Mouse (Mus musculus) stomach, embryonic 15.5 days (tissue): ENCODE measurements around the gene Akap9. TPM values are rescaled to one million over a fixed set of nuclear protein-coding genes. Genes with fewer than 3 reads are reported as not detected.
"Not testable (repeated sequence)": the region's sequence is repeated elsewhere in the genome, so short reads cannot be mapped to it uniquely, and the experiment has no call there.

Experiments
- ATAC-seq: fragments of 200-750 bp; cut with Nextera tagmentation; 2 replicates; pipeline ENCODE4 v1.8.0; 2017; ENCODE audit warnings: low read depth, moderate number of reproducible peaks, moderate TSS enrichment; ENCODE audit not compliant: insufficient read depth, low FRiP score
- H3K27ac ChIP-seq: fragments of 300-500 bp; sonication (generic); 2 replicates; pipeline ENCODE4 v1.5.1; 2015; ENCODE audit warnings: mild to moderate bottlenecking, inconsistent platforms
- H3K27me3 ChIP-seq: fragments of 300-500 bp; sonication (generic); replicated peaks from 2 replicates; pipeline ENCODE4 v1.6.1; 2015; ENCODE audit warnings: inconsistent platforms
- H3K36me3 ChIP-seq: fragments of 300-500 bp; sonication (generic); 2 replicates; pipeline ENCODE4 v1.6.1; 2015; ENCODE audit warnings: inconsistent platforms
- H3K4me1 ChIP-seq: fragments of 300-500 bp; sonication (generic); 2 replicates; pipeline ENCODE4 v1.6.1; 2015; ENCODE audit warnings: inconsistent platforms
- H3K4me2 ChIP-seq: fragments of 300-500 bp; sonication (generic); 2 replicates; pipeline ENCODE4 v1.6.1; 2015; ENCODE audit warnings: mild to moderate bottlenecking, inconsistent platforms
- H3K4me3 ChIP-seq: fragments of 300-500 bp; sonication (generic); replicated peaks from 2 replicates; pipeline ENCODE4 v1.5.1; 2015; ENCODE audit warnings: inconsistent platforms
- H3K9ac ChIP-seq: fragments of 300-500 bp; sonication (generic); 2 replicates; pipeline ENCODE4 v1.6.1; 2015; ENCODE audit warnings: inconsistent platforms
- H3K9me3 ChIP-seq: fragments of 300-500 bp; sonication (generic); 2 replicates; pipeline ENCODE4 v1.6.1; 2016; ENCODE audit warnings: inconsistent platforms
- WGBS: fragments of 180-500 bp; shearing (Covaris S2); methylation state at CpG from one replicate; pipeline ENCODE4 v1.1.7; 2015; 5-methylcytosine and 5-hydroxymethylcytosine counted together
- polyA plus RNA-seq: library from polyadenylated mRNA; unstranded; fragments of >200 nt; fragmentation: Nextera tagmentation; extraction: Ambion mirVana; gene quantifications from 2 replicates; pipeline ENCODE4 v1.2.1, GENCODE M21; 2015

Akap9 gene
- polyA plus RNA-seq, 1 experiment from 2014 or later = 154 TPM

DNA sequence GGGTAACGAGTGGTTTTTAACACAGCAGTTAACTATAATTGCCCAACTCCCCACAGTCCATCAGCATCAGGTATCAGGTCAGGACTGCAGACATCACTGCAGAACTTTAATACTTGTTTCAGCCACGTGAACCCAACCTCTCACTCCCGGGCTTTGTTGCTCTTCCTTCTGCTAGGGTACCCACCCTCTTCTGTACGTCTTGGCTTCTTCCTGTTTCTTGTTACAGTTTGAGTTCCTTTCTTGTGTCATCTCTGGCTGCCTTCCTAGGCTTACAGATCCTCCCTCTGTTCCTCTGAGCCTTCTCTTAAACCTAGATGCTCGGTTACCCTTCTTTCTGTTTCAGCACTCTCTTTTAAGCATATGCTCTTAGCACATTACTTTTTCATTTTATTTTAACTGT is 45.9 kb downstream of the Akap9 start:
- 0 out of 2 replicates have a peak, but pooled peaks cover 14% of the 10 kb centered on the region for H3K36me3 ChIP-seq
- 80% methylated on average over 5 of the region's 5 CpGs for WGBS
- no peaks in the 10 kb centered on the region for H3K27me3 ChIP-seq
- H3K4me1 ChIP-seq = no peaks in the 10 kb centered on the region
- H3K4me3 ChIP-seq = no peak overlapping the region
- no peak for ATAC-seq
- H3K27ac ChIP-seq = no peak overlapping the region
- H3K9me3 ChIP-seq = no peaks in the 10 kb centered on the region
- H3K9ac ChIP-seq = no peak overlapping the region
- no peak overlapping the region for H3K4me2 ChIP-seq

DNA sequence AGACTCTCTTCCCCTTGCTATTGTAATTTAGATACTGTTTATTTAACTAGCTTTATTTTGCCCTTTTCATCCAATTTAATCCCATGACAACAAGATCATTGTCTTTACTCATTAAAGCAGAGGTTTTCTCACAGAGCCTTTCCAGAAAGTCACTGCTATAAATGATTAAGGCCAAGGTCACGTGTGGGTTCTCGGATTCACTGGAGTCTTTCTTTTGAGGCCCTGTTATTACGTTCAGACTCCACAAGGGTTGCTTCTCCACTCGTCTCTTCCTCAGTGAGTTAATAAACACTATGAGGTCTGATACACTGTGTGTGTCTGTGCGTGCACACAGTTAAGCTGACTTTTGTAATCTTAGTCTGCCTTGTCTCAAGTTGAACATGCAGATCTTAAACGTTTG is 47.0 kb downstream of the Akap9 start:
- WGBS = 80% methylated on average over 6 of the region's 6 CpGs
- H3K9me3 ChIP-seq = no peaks in the 10 kb centered on the region
- ATAC-seq = no peak

DNA sequence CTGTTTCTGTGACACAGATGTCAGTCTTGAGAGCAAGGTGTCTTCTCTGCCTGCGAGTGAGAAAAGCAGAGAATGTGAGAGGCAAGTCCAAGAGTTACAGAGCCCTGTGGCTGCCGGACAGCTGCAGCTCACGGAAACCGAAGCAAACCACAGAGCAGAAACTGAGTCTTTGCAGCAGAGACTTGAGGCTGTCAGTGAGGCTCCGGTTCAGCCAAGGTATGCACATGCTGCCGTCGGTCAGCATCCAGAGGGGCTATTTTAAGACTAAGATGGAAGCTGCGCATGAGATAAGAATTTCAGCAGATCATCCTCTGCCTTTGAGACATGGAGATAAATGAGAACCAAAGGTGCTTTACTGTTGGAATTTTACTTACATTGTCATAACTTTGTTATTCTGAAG is 48.3 kb downstream of the Akap9 start:
- H3K9ac ChIP-seq = no peak overlapping the region
- H3K27me3 ChIP-seq = no peaks in the 10 kb centered on the region
- ATAC-seq = no peak
- H3K4me2 ChIP-seq = no peak overlapping the region
- no peaks in the 10 kb centered on the region for H3K9me3 ChIP-seq
- no peak overlapping the region for H3K27ac ChIP-seq
- no peaks in the 10 kb centered on the region for H3K4me1 ChIP-seq
- 91% methylated on average over 8 of the region's 8 CpGs for WGBS
- no peak overlapping the region for H3K4me3 ChIP-seq
- peaks cover 12% of the 10 kb centered on the region; the same call in 1 of the 2 replicates for H3K36me3 ChIP-seq

More for the DNA sequence above, 47.0 kb downstream of the Akap9 start:
- no peak overlapping the region for H3K9ac ChIP-seq
- H3K27ac ChIP-seq = no peak overlapping the region
- no peaks in the 10 kb centered on the region for H3K27me3 ChIP-seq
- no peaks in the 10 kb centered on the region for H3K4me1 ChIP-seq
- no peak overlapping the region for H3K4me3 ChIP-seq
- H3K4me2 ChIP-seq = no peak overlapping the region
- peaks cover 14% of the 10 kb centered on the region; the same call in 1 of the 2 replicates for H3K36me3 ChIP-seq

DNA sequence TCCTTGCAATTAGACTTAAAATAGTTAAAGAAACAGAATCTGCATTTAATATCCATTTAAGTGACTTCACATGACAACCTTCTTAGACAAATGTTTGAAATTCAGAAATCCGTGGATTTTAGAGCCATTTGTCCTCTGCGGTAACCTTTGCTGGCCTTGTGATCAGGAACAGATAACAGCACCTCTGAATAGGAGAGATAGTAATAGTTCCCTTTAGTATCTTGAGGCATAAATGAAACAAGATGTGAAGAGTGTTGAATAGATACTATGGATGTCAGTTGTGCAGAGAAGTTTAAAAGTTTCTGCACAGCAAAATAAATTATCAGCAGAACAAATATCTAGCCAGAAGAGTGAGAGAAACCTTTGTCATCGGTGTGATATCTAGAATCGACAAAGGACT is 50.0 kb downstream of the Akap9 start:
- H3K36me3 ChIP-seq = peaks cover 12% of the 10 kb centered on the region; the same call in 1 of the 2 replicates
- no peak overlapping the region for H3K27ac ChIP-seq
- WGBS = 93% methylated on average over 4 of the region's 4 CpGs

DNA sequence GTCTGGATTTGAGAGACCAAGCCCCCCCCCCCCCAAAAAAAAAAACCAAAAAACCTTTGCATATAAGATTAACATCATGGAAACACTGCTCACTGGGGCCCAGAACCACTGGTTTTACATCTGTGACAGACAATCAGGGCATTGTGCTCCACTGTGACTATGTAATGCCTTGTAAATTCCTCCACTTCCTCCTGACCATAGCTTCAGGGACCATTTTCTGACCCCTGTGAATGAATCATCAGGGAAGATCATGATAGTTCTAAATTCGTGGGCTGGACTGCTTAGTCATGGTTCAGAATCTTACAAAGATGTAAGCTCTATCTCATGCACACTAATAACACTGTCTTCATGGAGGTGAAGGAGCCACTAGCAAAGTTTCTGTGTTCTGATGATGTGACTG is 61.8 kb downstream of the Akap9 start:
- no peak overlapping the region for H3K4me3 ChIP-seq
- H3K27ac ChIP-seq = no peak overlapping the region
- no peaks in the 10 kb centered on the region for H3K9me3 ChIP-seq
- no peak overlapping the region for H3K4me2 ChIP-seq
- no peak for ATAC-seq
- no peaks in the 10 kb centered on the region for H3K4me1 ChIP-seq
- peaks cover 14% of the 10 kb centered on the region; the same call in 1 of the 2 replicates for H3K36me3 ChIP-seq
- no peaks in the 10 kb centered on the region for H3K27me3 ChIP-seq
- WGBS = 74% methylated on average over 1 of the region's 1 CpGs
- no peak overlapping the region for H3K9ac ChIP-seq

More for the DNA sequence above, 50.0 kb downstream of the Akap9 start:
- H3K4me2 ChIP-seq = no peak overlapping the region
- H3K9me3 ChIP-seq = no peaks in the 10 kb centered on the region
- no peaks in the 10 kb centered on the region for H3K27me3 ChIP-seq
- H3K9ac ChIP-seq = no peak overlapping the region
- H3K4me1 ChIP-seq = no peaks in the 10 kb centered on the region
- no peak for ATAC-seq
- H3K4me3 ChIP-seq = no peak overlapping the region

DNA sequence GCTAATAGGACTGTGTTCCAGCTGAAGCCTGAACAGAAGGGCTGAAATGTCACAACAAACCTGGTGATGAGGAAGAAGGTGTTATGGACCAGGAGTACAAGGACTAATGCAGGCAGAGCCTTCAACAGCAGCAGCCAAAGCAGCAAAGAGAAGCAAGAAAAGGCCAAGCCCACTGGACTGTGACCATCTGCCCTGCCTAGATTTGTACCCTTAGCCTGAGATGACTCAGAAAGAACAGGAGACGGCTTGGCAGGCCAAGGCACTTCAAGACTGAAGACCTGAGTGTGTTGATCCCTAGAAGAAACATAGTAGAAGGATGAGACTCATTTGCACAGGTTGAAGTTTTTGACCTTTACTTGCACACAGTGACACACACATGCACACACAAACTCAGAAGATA is 62.6 kb downstream of the Akap9 start:
- Histone ChIP-seq H3K27me3 (no peaks in the 10 kb centered on the region), H3K9me3 (no peaks in the 10 kb centered on the region), H3K9ac (no peak overlapping the region), H3K4me2 (no peak overlapping the region), H3K4me1 (no peaks in the 10 kb centered on the region), H3K4me3 (no peak overlapping the region), H3K27ac (no peak overlapping the region), H3K36me3 (peaks cover 14% of the 10 kb centered on the region; the same call in 1 of the 2 replicates)
- no peak for ATAC-seq
- 88% methylated on average over 1 of the region's 1 CpGs for WGBS

DNA sequence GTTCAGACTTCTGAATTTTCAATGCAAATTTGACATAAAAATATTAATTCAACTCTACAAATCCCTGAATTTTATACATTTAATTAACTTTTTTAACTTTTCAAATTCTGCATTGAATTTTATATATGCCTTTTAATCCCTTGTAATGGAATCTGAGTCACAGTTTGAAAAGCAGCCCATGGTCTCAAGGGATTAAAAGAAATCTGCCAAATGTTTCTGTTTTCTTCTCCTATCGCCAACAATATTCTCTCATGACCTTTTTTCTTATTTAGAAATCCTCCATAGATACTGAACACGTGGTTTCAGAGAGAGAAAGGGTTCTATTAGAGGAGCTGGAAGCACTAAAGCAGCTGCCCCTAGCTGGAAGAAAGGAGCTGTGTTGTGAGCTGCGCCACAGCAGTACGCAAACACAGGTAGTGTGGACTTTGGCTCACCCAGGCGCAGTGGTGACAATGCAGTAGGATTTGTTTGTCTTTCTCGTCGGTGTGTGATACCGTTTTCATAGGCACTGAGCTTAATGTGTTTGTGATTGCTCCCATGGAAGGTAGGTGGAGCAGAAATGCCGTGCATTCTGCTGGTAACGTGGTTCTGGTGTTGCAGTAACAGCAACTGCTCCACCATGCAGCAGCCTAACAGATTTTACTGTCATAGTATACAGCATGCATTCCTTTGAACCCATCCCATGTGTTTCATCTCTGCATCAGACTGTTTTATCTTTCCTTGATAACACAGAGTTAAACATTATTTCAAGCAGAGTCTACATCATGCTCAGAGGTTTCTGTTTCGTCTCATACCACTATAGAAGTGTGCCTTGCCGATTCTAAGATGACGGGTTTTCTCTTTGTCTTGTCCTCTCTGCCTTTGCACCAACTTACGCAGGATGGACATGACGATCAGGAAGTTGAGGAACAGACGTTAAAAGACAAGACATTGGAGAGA is 76.9 kb downstream of the Akap9 start:
- Histone ChIP-seq H3K9ac (no peak overlapping the region), H3K4me3 (no peak overlapping the region), H3K4me2 (no peak overlapping the region), H3K27ac (peak overlapping the region; percentile 23; the same call in 1 of the 2 replicates), H3K27me3 (no peaks in the 10 kb centered on the region), H3K9me3 (no peaks in the 10 kb centered on the region), H3K36me3 (peaks cover 6% of the 10 kb centered on the region; the same call in 1 of the 2 replicates), H3K4me1 (no peaks in the 10 kb centered on the region)
- ATAC-seq = peak; percentile 97
- WGBS = 64% methylated on average over 16 of the region's 16 CpGs

DNA sequence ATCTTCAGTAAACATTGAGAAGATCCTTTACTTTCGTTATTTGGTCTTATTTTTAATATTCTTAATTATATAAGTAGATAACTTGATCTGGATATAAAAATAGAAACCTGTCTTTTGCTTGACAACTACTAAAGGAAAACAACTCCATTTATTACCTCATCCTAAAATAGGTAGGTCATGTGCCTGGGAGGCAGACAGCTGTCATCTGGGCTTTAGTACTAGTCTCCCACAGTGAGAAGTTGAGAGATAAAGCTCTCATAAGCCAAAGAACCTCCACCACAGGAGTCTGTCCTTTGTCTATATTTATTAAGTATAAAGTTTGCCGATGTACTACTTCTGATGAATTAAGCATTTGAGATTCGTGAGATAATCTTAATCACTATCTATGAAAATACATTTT is 78.8 kb downstream of the Akap9 start:
- H3K9ac ChIP-seq = no peak overlapping the region
- no peak overlapping the region for H3K4me3 ChIP-seq
- H3K36me3 ChIP-seq = peaks cover 10% of the 10 kb centered on the region; the same call in 1 of the 2 replicates
- ATAC-seq = no peak
- no peaks in the 10 kb centered on the region for H3K27me3 ChIP-seq
- 85% methylated on average over 3 of the region's 3 CpGs for WGBS
- no peaks in the 10 kb centered on the region for H3K4me1 ChIP-seq
- no peak overlapping the region for H3K27ac ChIP-seq
- H3K4me2 ChIP-seq = no peak overlapping the region
- H3K9me3 ChIP-seq = no peaks in the 10 kb centered on the region

DNA sequence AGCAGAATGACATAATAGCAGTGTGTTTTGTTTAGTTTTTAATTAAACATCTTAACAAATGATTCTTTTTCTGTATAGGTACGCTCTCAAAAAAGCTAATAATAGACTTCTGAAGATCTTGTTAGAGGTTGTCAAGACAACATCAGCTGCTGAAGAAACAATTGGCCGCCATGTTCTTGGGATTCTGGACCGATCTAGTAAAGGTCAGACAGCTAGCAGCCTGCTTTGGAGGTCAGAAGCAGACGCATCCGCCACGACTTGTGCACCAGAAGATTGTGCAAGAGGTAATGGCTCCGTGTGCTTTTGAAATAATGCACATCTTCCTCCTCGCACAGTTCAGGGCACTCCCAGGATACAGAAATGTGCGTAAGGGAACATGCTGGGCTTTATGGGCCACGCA is 80.4 kb downstream of the Akap9 start:
- H3K9me3 ChIP-seq = no peaks in the 10 kb centered on the region
- no peak overlapping the region for H3K27ac ChIP-seq
- no peak overlapping the region for H3K4me3 ChIP-seq
- H3K27me3 ChIP-seq = no peaks in the 10 kb centered on the region
- ATAC-seq = no peak
- peaks cover 10% of the 10 kb centered on the region; the same call in 1 of the 2 replicates for H3K36me3 ChIP-seq
- no peak overlapping the region for H3K9ac ChIP-seq
- WGBS = 90% methylated on average over 10 of the region's 10 CpGs
- no peaks in the 10 kb centered on the region for H3K4me1 ChIP-seq
- H3K4me2 ChIP-seq = no peak overlapping the region

DNA sequence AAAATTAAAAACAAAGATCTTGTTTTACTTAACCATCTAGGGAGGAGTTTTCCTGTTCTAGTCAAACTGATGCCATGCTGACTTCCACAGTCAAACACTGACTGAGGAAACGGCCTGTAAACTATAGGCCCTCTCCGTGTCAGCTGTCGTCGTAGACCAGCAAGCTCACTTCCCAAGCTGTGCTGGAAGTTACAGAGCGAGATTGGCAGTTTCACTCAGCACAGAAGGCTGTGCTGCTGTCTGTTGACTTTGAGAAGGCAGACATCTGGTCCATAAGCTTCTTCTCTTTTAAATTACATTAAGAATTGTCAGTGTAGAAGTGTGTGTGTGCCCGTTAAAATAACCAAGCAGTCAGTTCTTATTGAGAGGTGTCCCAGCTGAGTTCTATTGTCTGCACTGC is 81.7 kb downstream of the Akap9 start:
- 85% methylated on average over 6 of the region's 6 CpGs for WGBS
- Histone ChIP-seq H3K9me3 (no peaks in the 10 kb centered on the region), H3K9ac (no peak overlapping the region), H3K4me1 (no peaks in the 10 kb centered on the region), H3K36me3 (peaks cover 18% of the 10 kb centered on the region; the same call in 1 of the 2 replicates), H3K27me3 (no peaks in the 10 kb centered on the region), H3K4me3 (no peak overlapping the region), H3K27ac (no peak overlapping the region), H3K4me2 (no peak overlapping the region)
- no peak for ATAC-seq

DNA sequence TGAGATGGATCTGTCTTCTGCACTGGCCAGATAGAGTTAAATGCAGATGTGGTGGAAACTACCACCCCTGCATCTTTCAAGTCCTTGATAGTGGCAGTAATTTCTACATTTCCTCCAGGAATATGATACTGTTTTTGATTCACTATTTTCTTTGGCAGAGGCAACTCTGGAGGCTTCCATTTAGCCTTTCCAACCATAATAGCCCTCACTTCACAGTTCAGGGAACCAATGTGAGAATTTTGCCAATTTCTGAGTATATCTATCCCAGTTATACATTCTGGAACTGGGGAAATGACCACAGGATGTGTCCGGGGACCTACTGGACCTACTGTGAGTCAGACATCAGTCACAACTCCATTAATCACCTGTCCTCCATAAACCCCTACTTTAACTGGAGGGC is 89.8 kb downstream of the Akap9 start:
- 85% methylated on average over 1 of the region's 1 CpGs for WGBS
- H3K36me3 ChIP-seq, H3K4me2 ChIP-seq, H3K27ac ChIP-seq, H3K4me3 ChIP-seq, H3K4me1 ChIP-seq, H3K9me3 ChIP-seq, H3K27me3 ChIP-seq, ATAC-seq, H3K9ac ChIP-seq: not testable (repeated sequence)

DNA sequence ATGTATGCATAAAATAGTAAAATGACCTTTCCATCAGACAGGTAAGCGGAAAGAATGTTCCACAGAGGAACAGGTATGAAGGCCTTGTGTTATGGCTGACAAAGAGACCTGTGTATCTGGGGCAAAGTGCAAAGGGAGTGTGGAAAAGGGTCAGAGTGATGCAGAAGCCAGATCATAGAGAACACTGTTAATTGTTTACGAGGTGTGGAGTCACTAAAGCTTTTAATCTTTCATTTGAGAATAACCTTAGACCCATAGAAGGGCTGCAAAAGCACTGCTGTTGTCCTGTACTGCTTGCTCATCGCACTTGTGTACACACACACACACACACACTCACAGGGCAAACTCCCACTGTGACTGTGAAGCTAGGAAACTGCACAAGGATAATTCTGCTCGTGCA is 91.5 kb downstream of the Akap9 start:
- Histone ChIP-seq H3K27ac (no peak overlapping the region), H3K4me3 (no peak overlapping the region)

More for the DNA sequence above, 91.5 kb downstream of the Akap9 start:
- Histone ChIP-seq H3K9ac (no peak overlapping the region), H3K4me1 (no peaks in the 10 kb centered on the region), H3K36me3 (no peaks in the 10 kb centered on the region; the same call in 1 of the 2 replicates), H3K9me3 (no peaks in the 10 kb centered on the region), H3K27me3 (no peaks in the 10 kb centered on the region), H3K4me2 (no peak overlapping the region)
- 82% methylated on average over 4 of the region's 4 CpGs for WGBS
- no peak for ATAC-seq
